Mouse (Mus musculus) heart, embryonic 14.5 days (tissue): Measurements from ENCODE around the gene Mif4gd. TPM values are rescaled to one million over a fixed set of nuclear protein-coding genes. Genes with fewer than 3 reads are reported as not detected.

Source experiments
- ATAC-seq: fragments of 200-750 bp; cut with Nextera tagmentation; 2 replicates; pipeline ENCODE4 v1.8.0; 2017; ENCODE audit warnings: low read depth, moderate TSS enrichment; ENCODE audit not compliant: insufficient number of reproducible peaks, insufficient read depth, low FRiP score
- H3K27ac ChIP-seq, 2 experiments: fragments of 200-500 bp in 1 of 2; fragments of 300-500 bp in 1 of 2; sonication (generic) in 1 of 2; replicated peaks in 1 of 2; 2 replicates each; pipeline ENCODE4 v1.5.1; 2012 to 2014; ENCODE audit warnings: low read depth in 2 of 2, low read length in 2 of 2, control low read depth in 1 of 2, mild to moderate bottlenecking in 1 of 2, mixed read lengths in 1 of 2; ENCODE audit not compliant: control insufficient read depth in 1 of 2, insufficient read depth in 1 of 2
- H3K27me3 ChIP-seq: fragments of 300-500 bp; sonication (generic); 2 replicates; pipeline ENCODE4 v1.6.1; 2014; ENCODE audit warnings: mild to moderate bottlenecking, low read length, control low read depth; ENCODE audit not compliant: control insufficient read depth, insufficient read depth
- H3K36me3 ChIP-seq: fragments of 300-500 bp; sonication (generic); 2 replicates; pipeline ENCODE4 v1.6.1; 2014; ENCODE audit warnings: mild to moderate bottlenecking, control low read depth, low read length, mixed read lengths; ENCODE audit not compliant: control insufficient read depth, insufficient read depth
- H3K4me1 ChIP-seq, 2 experiments: fragments of 200-500 bp in 1 of 2; fragments of 300-500 bp in 1 of 2; sonication (generic) in 1 of 2; 2 replicates each; pipeline ENCODE4 v1.6.1; 2012 to 2014; ENCODE audit warnings: low read length in 2 of 2, control low read depth in 1 of 2, mixed read lengths in 1 of 2; ENCODE audit not compliant: control insufficient read depth in 2 of 2, insufficient read depth in 2 of 2
- H3K4me2 ChIP-seq: fragments of 300-500 bp; sonication (generic); 2 replicates; pipeline ENCODE4 v1.6.1; 2014; ENCODE audit warnings: mild to moderate bottlenecking, low read length
- H3K4me3 ChIP-seq, 2 experiments: fragments of 200-500 bp in 1 of 2; fragments of 300-500 bp in 1 of 2; sonication (generic) in 1 of 2; 2 replicates each; pipeline ENCODE4 v1.5.1; 2012 to 2014; ENCODE audit warnings: low read length in 2 of 2, mild to moderate bottlenecking in 2 of 2, control low read depth in 1 of 2, low read depth in 1 of 2, moderate library complexity in 1 of 2; ENCODE audit not compliant: control insufficient read depth in 1 of 2, insufficient read depth in 1 of 2
- H3K9ac ChIP-seq: fragments of 300-500 bp; sonication (generic); 2 replicates; pipeline ENCODE4 v1.6.1; 2014; ENCODE audit warnings: mild to moderate bottlenecking, low read length
- H3K9me3 ChIP-seq: fragments of 300-500 bp; sonication (generic); 2 replicates; pipeline ENCODE4 v1.6.1; 2016; ENCODE audit warnings: low read length, control low read depth; ENCODE audit not compliant: control insufficient read depth
- WGBS: fragments of 180-500 bp; shearing (Covaris S2); extraction: QIAGEN DNeasy Blood & Tissue Kit; methylation state at CpG from one replicate; pipeline ENCODE4 v1.1.7; 2014; 5-methylcytosine and 5-hydroxymethylcytosine counted together
- polyA plus RNA-seq: library from polyadenylated mRNA; unstranded; fragments of >200 nt; fragmentation: Nextera tagmentation; extraction: Ambion mirVana; gene quantifications from 2 replicates; pipeline ENCODE4 v1.2.1, GENCODE M21; 2014

Gene Mif4gd
- 31.7 and 32.3 TPM in 2 replicates for polyA plus RNA-seq

- peaks cover 19 to 36% of the 10 kb centered on the region in 2 experiments; a peak in 3 of 4 replicates for H3K4me1 ChIP-seq
- H3K4me2 ChIP-seq: peak within 1 kb of the TSS; percentile 95
- ATAC-seq: peak; percentile 77
- H3K9ac ChIP-seq: peak within 1 kb of the TSS; percentile 90
- no peaks in the 10 kb centered on the region for H3K27me3 ChIP-seq
- no peaks in the 10 kb centered on the region for H3K9me3 ChIP-seq
- peak within 1 kb of the TSS; percentile 63 to 78 for H3K4me3 ChIP-seq
- H3K27ac ChIP-seq: peak within 1 kb of the TSS; percentile 82 to 96
- WGBS: under 1% methylated on average over 62 of the region's 80 CpGs
- peaks cover 50% of the 10 kb centered on the region for H3K36me3 ChIP-seq
Measured at GRCm38 (mm10) chr11:115612410-115613137, at the start of gene Mif4gd. TSS of gene Mif4gd (minus strand) at chr11:115612969.

- no peak overlapping the region for H3K4me3 ChIP-seq
- H3K9ac ChIP-seq: no peak overlapping the region
- H3K27ac ChIP-seq: no peak overlapping the region
- ATAC-seq: no peak
- H3K27me3 ChIP-seq: no peaks in the 10 kb centered on the region
- H3K4me2 ChIP-seq: no peak overlapping the region
- H3K36me3 ChIP-seq: peaks cover 11% of the 10 kb centered on the region; the same call in 1 of the 2 replicates
- H3K4me1 ChIP-seq: peaks cover 0 to 3% of the 10 kb centered on the region in 2 experiments; a peak in 2 of 4 replicates
- H3K9me3 ChIP-seq: no peaks in the 10 kb centered on the region
- WGBS: 92% methylated on average over 4 of the region's 4 CpGs
Measured at GRCm38 (mm10) chr11:115660376-115660775, 47.6 kb upstream of the Mif4gd start.

GRCm38 (mm10) chr11:115658521-115658920 is 45.8 kb upstream of the Mif4gd start:
- H3K4me2 ChIP-seq: no peak overlapping the region
- no peak overlapping the region for H3K9ac ChIP-seq
- H3K27ac ChIP-seq: no peak overlapping the region
- 74% methylated on average over 6 of the region's 6 CpGs for WGBS
- no peak for ATAC-seq
- H3K4me3 ChIP-seq: no peak overlapping the region
- peaks cover 3 to 6% of the 10 kb centered on the region in 2 experiments for H3K4me1 ChIP-seq
- H3K36me3 ChIP-seq: peaks cover 21% of the 10 kb centered on the region
- no peaks in the 10 kb centered on the region for H3K27me3 ChIP-seq
- no peaks in the 10 kb centered on the region for H3K9me3 ChIP-seq

- Histone ChIP-seq H3K4me3 (no peak overlapping the region), H3K9ac (no peak overlapping the region), H3K27me3 (no peaks in the 10 kb centered on the region), H3K4me1 (peaks cover 13 to 36% of the 10 kb centered on the region in 2 experiments), H3K27ac (peak overlapping the region in 1 of 2 experiments; percentile 78; a peak in 2 of 4 replicates), H3K36me3 (peaks cover 16% of the 10 kb centered on the region), H3K4me2 (no peak overlapping the region), H3K9me3 (no peaks in the 10 kb centered on the region)
- no peak for ATAC-seq
- WGBS: 23% methylated on average over 2 of the region's 2 CpGs
Measured at GRCm38 (mm10) chr11:115654128-115654527, 41.4 kb upstream of the Mif4gd start.

GRCm38 (mm10) chr11:115653194-115653593 is 40.4 kb upstream of the Mif4gd start:
- peak; percentile 62 for ATAC-seq
- H3K27ac ChIP-seq: peak overlapping the region; percentile 78 to 84
- peaks cover 19% of the 10 kb centered on the region for H3K36me3 ChIP-seq
- peak overlapping the region; percentile 12; the same call in 1 of the 2 replicates for H3K4me2 ChIP-seq
- no peaks in the 10 kb centered on the region for H3K9me3 ChIP-seq
- peaks cover 13 to 36% of the 10 kb centered on the region in 2 experiments for H3K4me1 ChIP-seq
- H3K4me3 ChIP-seq: no peak overlapping the region
- H3K9ac ChIP-seq: peak overlapping the region; percentile 14
- WGBS: 31% methylated on average over 3 of the region's 3 CpGs
- no peaks in the 10 kb centered on the region for H3K27me3 ChIP-seq

GRCm38 (mm10) chr11:115651680-115652079 is 38.9 kb upstream of the Mif4gd start:
- no peak overlapping the region for H3K27ac ChIP-seq
- peaks cover 13 to 36% of the 10 kb centered on the region in 2 experiments for H3K4me1 ChIP-seq
- no peaks in the 10 kb centered on the region for H3K9me3 ChIP-seq
- ATAC-seq: no peak
- WGBS: 83% methylated on average over 3 of the region's 3 CpGs
- no peak overlapping the region for H3K9ac ChIP-seq
- peaks cover 29% of the 10 kb centered on the region for H3K36me3 ChIP-seq
- H3K27me3 ChIP-seq: no peaks in the 10 kb centered on the region
- H3K4me2 ChIP-seq: no peak overlapping the region
- H3K4me3 ChIP-seq: no peak overlapping the region

GRCm38 (mm10) chr11:115649706-115650105 is 36.9 kb upstream of the Mif4gd start:
- 49% methylated on average over 10 of the region's 10 CpGs for WGBS
- no peaks in the 10 kb centered on the region for H3K9me3 ChIP-seq
- no peak overlapping the region for H3K4me3 ChIP-seq
- peak overlapping the region; percentile 26; the same call in 1 of the 2 replicates for H3K9ac ChIP-seq
- H3K36me3 ChIP-seq: peaks cover 37% of the 10 kb centered on the region
- no peaks in the 10 kb centered on the region for H3K27me3 ChIP-seq
- H3K4me2 ChIP-seq: no peak overlapping the region
- peak overlapping the region in 1 of 2 experiments; percentile 49; a peak in 3 of 4 replicates for H3K27ac ChIP-seq
- peaks cover 13 to 36% of the 10 kb centered on the region in 2 experiments for H3K4me1 ChIP-seq
- ATAC-seq: no peak
